Mouse (Mus musculus) kidney, postnatal 0 days (tissue): ENCODE data around the gene C530008M17Rik. TPM values are rescaled to one million over a fixed set of nuclear protein-coding genes. Genes with fewer than 3 reads are reported as not detected.

Experiments
- ATAC-seq: fragments of 200-750 bp; cut with Nextera tagmentation; replicated peaks from 2 replicates; pipeline ENCODE4 v1.8.0; 2017; ENCODE audit warnings: low read depth, moderate number of reproducible peaks, moderate TSS enrichment, moderate library complexity; ENCODE audit not compliant: low FRiP score
- DNase-seq: peaks from one replicate; pipeline ENCODE4 v3.0.0-alpha.2; 2016; ENCODE audit warnings: low spot score
- H3K27ac ChIP-seq: fragments of 300-500 bp; sonication (generic); 2 replicates; pipeline ENCODE4 v1.5.1; 2014; ENCODE audit warnings: mild to moderate bottlenecking
- H3K27me3 ChIP-seq: fragments of 300-500 bp; sonication (generic); 2 replicates; pipeline ENCODE4 v1.6.1; 2014; ENCODE audit warnings: low read length, mixed read lengths; ENCODE audit not compliant: insufficient read depth
- H3K36me3 ChIP-seq: fragments of 300-500 bp; sonication (generic); 2 replicates; pipeline ENCODE4 v1.6.1; 2014; ENCODE audit warnings: low read length, mixed read lengths; ENCODE audit not compliant: insufficient read depth
- H3K4me1 ChIP-seq: fragments of 300-500 bp; sonication (generic); replicated peaks from 2 replicates; pipeline ENCODE4 v1.6.1; 2014; ENCODE audit warnings: antibody characterized with exemption, low read length, mixed read lengths; ENCODE audit not compliant: insufficient read depth
- H3K4me2 ChIP-seq: fragments of 300-500 bp; sonication (generic); 2 replicates; pipeline ENCODE4 v1.6.1; 2014; ENCODE audit warnings: mild to moderate bottlenecking, low read length, moderate library complexity, mixed read lengths
- H3K4me3 ChIP-seq: fragments of 300-500 bp; sonication (generic); replicated peaks from 2 replicates; pipeline ENCODE4 v1.5.1; 2014; ENCODE audit warnings: low read depth, low read length
- H3K9ac ChIP-seq: fragments of 300-500 bp; sonication (generic); 2 replicates; pipeline ENCODE4 v1.6.1; 2014; ENCODE audit warnings: low read depth, low read length
- H3K9me3 ChIP-seq: fragments of 300-500 bp; sonication (generic); replicated peaks from 2 replicates; pipeline ENCODE4 v1.6.1; 2016; ENCODE audit warnings: low read length, inconsistent platforms, mixed read lengths
- CTCF ChIP-seq: IDR thresholded peaks from 2 replicates; pipeline ENCODE4 v1.5.1; 2016; ENCODE audit warnings: antibody characterized with exemption, low read depth, mild to moderate bottlenecking, moderate library complexity
- WGBS: fragments of 180-500 bp; shearing (Covaris S2); extraction: QIAGEN DNeasy Blood & Tissue Kit; methylation state at CpG from one replicate; pipeline ENCODE4 v1.1.7; 2014; 5-methylcytosine and 5-hydroxymethylcytosine counted together
- polyA plus RNA-seq: library from polyadenylated mRNA; unstranded; fragments of >200 nt; fragmentation: Nextera tagmentation; extraction: Ambion mirVana; gene quantifications from 2 replicates; pipeline ENCODE4 v1.2.1, GENCODE M21; 2015

C530008M17Rik gene
- polyA plus RNA-seq, 1 experiment from 2014 or later = 6.8 TPM

GRCm38 (mm10) chr5:76726518-76727103 is 70.3 kb downstream of the C530008M17Rik start:
- no peaks in the 10 kb centered on the region for H3K4me1 ChIP-seq
- H3K27ac ChIP-seq = no peak overlapping the region
- no peaks in the 10 kb centered on the region for H3K9me3 ChIP-seq
- TF ChIP-seq CTCF = no peak
- no peaks in the 10 kb centered on the region for H3K27me3 ChIP-seq
- DNase-seq (no peak), ATAC-seq (no peak)
- WGBS = 73% methylated on average over 8 of the region's 8 CpGs
- no peak overlapping the region for H3K4me3 ChIP-seq
- no peaks in the 10 kb centered on the region for H3K36me3 ChIP-seq
- H3K4me2 ChIP-seq = no peak overlapping the region
- H3K9ac ChIP-seq = no peak overlapping the region

DNA sequence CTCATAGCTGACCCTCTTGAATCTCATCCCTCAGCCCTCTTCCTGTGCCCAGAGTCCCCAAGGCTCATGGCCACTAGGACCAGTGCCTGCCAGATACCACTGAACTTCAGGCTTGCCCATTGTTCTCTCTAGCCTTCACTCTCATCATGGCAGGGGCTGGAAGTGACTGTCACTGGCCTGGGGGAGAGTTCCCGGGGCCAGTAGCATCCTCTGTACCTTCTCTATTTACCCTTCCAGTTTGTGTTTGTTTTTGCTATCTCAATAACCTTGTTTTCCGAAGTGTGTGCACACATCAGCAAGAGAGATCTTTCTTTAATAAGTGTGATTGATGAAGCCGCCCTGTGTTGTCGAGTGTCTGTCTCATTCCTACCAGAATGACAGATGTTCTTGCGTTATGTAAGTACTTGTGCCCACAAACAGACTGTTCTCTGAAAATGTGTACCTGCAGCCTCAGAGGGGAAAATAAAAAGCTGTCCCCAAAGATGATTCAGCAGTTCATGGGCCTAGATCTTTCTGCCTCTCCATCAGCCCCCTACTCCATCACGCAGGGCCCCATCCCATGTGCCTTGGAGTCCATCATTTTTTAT is 76.8 kb downstream of the C530008M17Rik start:
- Histone ChIP-seq H3K4me3 (no peak overlapping the region), H3K36me3 (no peaks in the 10 kb centered on the region), H3K4me1 (no peaks in the 10 kb centered on the region), H3K27ac (no peak overlapping the region), H3K9me3 (no peaks in the 10 kb centered on the region), H3K27me3 (no peaks in the 10 kb centered on the region), H3K4me2 (no peak overlapping the region), H3K9ac (no peak overlapping the region)
- 80% methylated on average over 6 of the region's 6 CpGs for WGBS
- no peak for ATAC-seq
- no peak for DNase-seq
- TF ChIP-seq CTCF = no peak

DNA sequence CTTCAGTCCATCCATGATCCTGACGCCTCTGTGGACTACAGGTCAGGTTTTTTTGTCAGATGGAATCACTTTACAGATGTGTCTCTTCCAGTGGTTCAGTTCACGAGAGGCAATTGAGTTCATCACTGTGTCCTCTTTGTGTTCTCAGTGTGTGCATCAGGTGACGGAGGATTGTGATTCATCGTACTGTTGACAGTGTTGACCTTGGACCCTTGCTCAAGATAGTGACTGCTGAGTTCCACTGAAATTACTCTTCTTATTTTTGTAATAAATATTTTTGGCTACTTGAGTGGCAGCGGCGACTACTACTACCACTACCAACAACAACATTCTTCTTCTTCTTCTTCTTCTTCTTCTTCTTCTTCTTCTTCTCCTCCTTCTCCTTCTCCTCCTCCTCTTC is 85.2 kb downstream of the C530008M17Rik start:
- no peaks in the 10 kb centered on the region for H3K4me1 ChIP-seq
- H3K27me3 ChIP-seq = no peaks in the 10 kb centered on the region
- WGBS = 91% methylated on average over 6 of the region's 6 CpGs
- H3K9me3 ChIP-seq = no peaks in the 10 kb centered on the region
- no peak overlapping the region for H3K4me2 ChIP-seq
- ATAC-seq (no peak), DNase-seq (no peak)
- H3K4me3 ChIP-seq = no peak overlapping the region
- H3K36me3 ChIP-seq = no peaks in the 10 kb centered on the region
- no peak overlapping the region for H3K9ac ChIP-seq
- H3K27ac ChIP-seq = no peak overlapping the region
- TF ChIP-seq CTCF = no peak

- Histone ChIP-seq H3K4me2 (no peak overlapping the region), H3K4me3 (no peak overlapping the region), H3K4me1 (no peaks in the 10 kb centered on the region), H3K27me3 (no peaks in the 10 kb centered on the region), H3K36me3 (no peaks in the 10 kb centered on the region), H3K27ac (no peak overlapping the region), H3K9ac (no peak overlapping the region), H3K9me3 (no peaks in the 10 kb centered on the region)
- no peak for DNase-seq
- ATAC-seq = no peak
- WGBS = 96% methylated on average over 6 of the region's 6 CpGs
- TF ChIP-seq CTCF = no peak
These were observed 85.8 kb downstream of the C530008M17Rik start for GRCm38 (mm10) chr5:76742076-76742475.

- 84% methylated on average over 9 of the region's 9 CpGs for WGBS
- Histone ChIP-seq H3K4me1 (no peaks in the 10 kb centered on the region), H3K9me3 (no peaks in the 10 kb centered on the region), H3K4me3 (no peak overlapping the region), H3K36me3 (no peaks in the 10 kb centered on the region), H3K9ac (no peak overlapping the region), H3K27me3 (no peaks in the 10 kb centered on the region), H3K27ac (no peak overlapping the region), H3K4me2 (no peak overlapping the region)
- no peak for TF ChIP-seq CTCF
- ATAC-seq = no peak
- no peak for DNase-seq
These were observed 88.5 kb downstream of the C530008M17Rik start for GRCm38 (mm10) chr5:76744737-76745209.

GRCm38 (mm10) chr5:76747851-76748250 is 91.5 kb downstream of the C530008M17Rik start:
- H3K4me3 ChIP-seq = no peak overlapping the region
- ATAC-seq (no peak), DNase-seq (no peak)
- H3K27ac ChIP-seq = no peak overlapping the region
- H3K27me3 ChIP-seq = no peaks in the 10 kb centered on the region
- no peak overlapping the region for H3K9ac ChIP-seq
- no peak overlapping the region for H3K4me2 ChIP-seq
- H3K36me3 ChIP-seq = no peaks in the 10 kb centered on the region
- 67% methylated on average over 7 of the region's 7 CpGs for WGBS
- no peaks in the 10 kb centered on the region for H3K4me1 ChIP-seq
- no peaks in the 10 kb centered on the region for H3K9me3 ChIP-seq
- TF ChIP-seq CTCF = no peak
